Mouse (Mus musculus) CH12.LX (cell line): Measurements from ENCODE around the gene Hist1h4c.

Experiments used
- CHD2 ChIP-seq: IDR thresholded peaks from 2 replicates; pipeline ENCODE4 v1.6.1; 2011; ENCODE audit warnings: low read length, improper control_type of control experiment
- CTCF ChIP-seq, 2 experiments: IDR thresholded peaks in 1 of 2; conservative IDR thresholded peaks in 1 of 2; 2 replicates each; pipeline ENCODE4 v1.5.1; 2011 to 2012; ENCODE audit warnings: low read depth in 2 of 2, low read length in 2 of 2, improper control_type of control experiment in 1 of 2, inconsistent platforms in 1 of 2, mild to moderate bottlenecking in 1 of 2, moderate library complexity in 1 of 2
- E2F4 ChIP-seq: IDR thresholded peaks from 2 replicates; pipeline ENCODE4 v1.6.1; 2011; ENCODE audit warnings: low read depth, low read length, improper control_type of control experiment; ENCODE audit not compliant: insufficient replicate concordance
- MYC ChIP-seq: IDR thresholded peaks from 2 replicates; pipeline ENCODE4 v1.6.1; 2011; ENCODE audit warnings: low read depth, mild to moderate bottlenecking, improper control_type of control experiment, low read length
- POLR2A ChIP-seq: IDR thresholded peaks from 2 replicates; pipeline ENCODE4 v1.6.1; 2011; ENCODE audit warnings: low read depth, mild to moderate bottlenecking, improper control_type of control experiment, low read length
- RCOR1 ChIP-seq: conservative IDR thresholded peaks from 2 replicates; pipeline ENCODE4 v1.6.1; 2012; ENCODE audit warnings: low read depth, mild to moderate bottlenecking, inconsistent platforms, low read length, improper control_type of control experiment
- TBP ChIP-seq: conservative IDR thresholded peaks from 2 replicates; pipeline ENCODE4 v1.6.1; 2011; ENCODE audit warnings: low read depth, low read length, improper control_type of control experiment
- ZMIZ1 ChIP-seq: IDR thresholded peaks from 2 replicates; pipeline ENCODE4 v1.6.1; 2012; ENCODE audit warnings: low read depth, mild to moderate bottlenecking, inconsistent platforms, low read length, improper control_type of control experiment

DNA sequence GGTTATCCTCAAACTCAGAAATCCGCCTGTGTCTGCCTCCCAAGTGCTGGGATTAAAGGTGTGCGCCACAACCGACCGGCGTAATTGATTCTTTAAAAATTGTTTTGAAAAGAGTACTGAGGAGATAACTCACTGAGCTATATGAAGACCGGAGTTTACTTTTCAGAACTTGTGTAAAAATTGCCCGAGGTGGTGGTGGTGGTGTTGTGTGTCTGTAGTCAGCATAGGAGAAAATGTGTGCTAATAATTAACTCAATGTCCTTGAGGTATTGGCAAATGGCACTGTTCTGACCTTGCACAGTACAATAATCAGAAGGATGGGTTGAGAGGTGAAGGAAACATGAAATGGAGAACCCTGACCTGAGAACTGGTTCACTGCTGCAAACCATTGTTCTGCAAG lies 10.3 kb downstream of the Hist1h4c start:
- TF ChIP-seq CTCF (conservative IDR thresholded peaks at IDR 0.05 in 1 of 2, IDR thresholded peaks at IDR 0.05 in 1 of 2; ENCODE audit: low read depth in 2 of 2, low read length in 2 of 2), result no peak
- TF ChIP-seq POLR2A, result no peak
- TF ChIP-seq ZMIZ1, result no peak
- TF ChIP-seq RCOR1, result no peak
- no peak for TF ChIP-seq E2F4
- TF ChIP-seq MYC, result no peak
- TF ChIP-seq CHD2, result no peak
- TF ChIP-seq TBP, result no peak
